Mouse (Mus musculus) liver, postnatal 0 days (tissue): ENCODE data around the gene B4galt3. TPM values are rescaled to one million over a fixed set of nuclear protein-coding genes. Genes with fewer than 3 reads are reported as not detected.

Experiments
- ATAC-seq: fragments of 200-750 bp; cut with Nextera tagmentation; 2 replicates; pipeline ENCODE4 v1.8.0; 2017; ENCODE audit warnings: mild to moderate bottlenecking, moderate library complexity
- DNase-seq: peaks from one replicate; pipeline ENCODE4 v3.0.0-alpha.2; 2016
- H3K27ac ChIP-seq: fragments of 300-500 bp; sonication (generic); 2 replicates; pipeline ENCODE4 v1.5.1; 2014; ENCODE audit warnings: antibody characterized with exemption, moderate library complexity, mild to moderate bottlenecking, low read depth
- H3K27me3 ChIP-seq: fragments of 300-500 bp; sonication (generic); 2 replicates; pipeline ENCODE4 v1.6.1; 2014; ENCODE audit warnings: low read length, control low read depth, mixed read lengths; ENCODE audit not compliant: insufficient read depth
- H3K36me3 ChIP-seq: fragments of 300-500 bp; sonication (generic); replicated peaks from 2 replicates; pipeline ENCODE4 v1.6.1; 2014; ENCODE audit warnings: mild to moderate bottlenecking, control low read depth, low read length, moderate library complexity, mixed read lengths; ENCODE audit not compliant: insufficient read depth
- H3K4me1 ChIP-seq: fragments of 300-500 bp; sonication (generic); 2 replicates; pipeline ENCODE4 v1.6.1; 2014; ENCODE audit warnings: antibody characterized with exemption, mild to moderate bottlenecking, control low read depth; ENCODE audit not compliant: insufficient read depth
- H3K4me2 ChIP-seq: fragments of 300-500 bp; sonication (generic); 2 replicates; pipeline ENCODE4 v1.6.1; 2014; ENCODE audit warnings: low read depth, mild to moderate bottlenecking, low read length, moderate library complexity, mixed read lengths
- H3K4me3 ChIP-seq: fragments of 300-500 bp; sonication (generic); 2 replicates; pipeline ENCODE4 v1.5.1; 2014; ENCODE audit warnings: low read depth, low read length
- H3K9ac ChIP-seq: fragments of 300-500 bp; sonication (generic); replicated peaks from 2 replicates; pipeline ENCODE4 v1.6.1; 2014; ENCODE audit warnings: mild to moderate bottlenecking, moderate library complexity
- H3K9me3 ChIP-seq: fragments of 300-500 bp; sonication (generic); 2 replicates; pipeline ENCODE4 v1.6.1; 2016; ENCODE audit warnings: mild to moderate bottlenecking, control low read depth, low read length, mixed read lengths
- CTCF ChIP-seq: sonication (generic); IDR thresholded peaks from 2 replicates; pipeline ENCODE4 v1.5.1; 2016; ENCODE audit warnings: antibody characterized with exemption, low read depth
- EP300 ChIP-seq: IDR thresholded peaks from 2 replicates; pipeline ENCODE4 v1.6.1; 2016; ENCODE audit warnings: antibody characterized with exemption, low read depth, mild to moderate bottlenecking
- WGBS: fragments of 180-500 bp; shearing (Covaris S2); extraction: QIAGEN DNeasy Blood & Tissue Kit; methylation state at CpG from one replicate; pipeline ENCODE4 v1.1.7; 2014; ENCODE audit not compliant: insufficient replicate concordance; 5-methylcytosine and 5-hydroxymethylcytosine counted together
- polyA plus RNA-seq: library from polyadenylated mRNA; unstranded; fragments of >200 nt; fragmentation: Nextera tagmentation; extraction: Ambion mirVana; gene quantifications from 2 replicates; pipeline ENCODE4 v1.2.1, GENCODE M21; 2015

B4galt3 gene
- polyA plus RNA-seq, 1 experiment from 2014 or later: 16.0 TPM

- Histone ChIP-seq H3K4me2 (no peak overlapping the region), H3K4me3 (no peak overlapping the region), H3K9me3 (no peaks in the 10 kb centered on the region), H3K36me3 (peaks cover 69% of the 10 kb centered on the region), H3K4me1 (peaks cover 14% of the 10 kb centered on the region), H3K9ac (no peak overlapping the region), H3K27ac (0 out of 2 replicates have a peak overlapping the region, but pooled peaks have one; percentile 11), H3K27me3 (no peaks in the 10 kb centered on the region)
- TF ChIP-seq EP300 (no peak), CTCF (no peak)
- DNase-seq: no peak
- no peak for ATAC-seq
- 88% methylated on average over 14 of the region's 14 CpGs for WGBS
Measured at GRCm38 (mm10) chr1:171276110-171276748, 6.1 kb downstream of the B4galt3 start.

GRCm38 (mm10) chr1:171277736-171278135 is 7.6 kb downstream of the B4galt3 start:
- no peak for ATAC-seq
- H3K36me3 ChIP-seq: peaks cover 71% of the 10 kb centered on the region

GRCm38 (mm10) chr1:171278436-171278835 is 8.3 kb downstream of the B4galt3 start:
- Histone ChIP-seq H3K4me3 (peak overlapping the region; percentile 59), H3K9me3 (no peaks in the 10 kb centered on the region), H3K4me2 (peak overlapping the region; percentile 81), H3K9ac (peak overlapping the region; percentile 26; the same call in 1 of the 2 replicates), H3K4me1 (peaks cover 12% of the 10 kb centered on the region), H3K36me3 (peaks cover 74% of the 10 kb centered on the region), H3K27me3 (no peaks in the 10 kb centered on the region), H3K27ac (no peak overlapping the region)
- TF ChIP-seq EP300: no peak
- no peak for TF ChIP-seq CTCF
- WGBS: 92% methylated on average over 8 of the region's 8 CpGs
- no peak for ATAC-seq
- peak; percentile 10 for DNase-seq

More at GRCm38 (mm10) chr1:171277736-171278135, 7.6 kb downstream of the B4galt3 start:
- Histone ChIP-seq H3K4me1 (peaks cover 12% of the 10 kb centered on the region), H3K9me3 (no peaks in the 10 kb centered on the region), H3K27me3 (no peaks in the 10 kb centered on the region), H3K4me2 (peak overlapping the region; percentile 81; the same call in 1 of the 2 replicates), H3K27ac (no peak overlapping the region), H3K9ac (no peak overlapping the region; the same call in 1 of the 2 replicates), H3K4me3 (no peak overlapping the region)
- 87% methylated on average over 10 of the region's 10 CpGs for WGBS
- DNase-seq: peak; percentile 11
- no peak for TF ChIP-seq CTCF
- TF ChIP-seq EP300: no peak

GRCm38 (mm10) chr1:171279012-171279705 is 9.0 kb downstream of the B4galt3 start:
- H3K27ac ChIP-seq: peak overlapping the region; percentile 97
- WGBS: 88% methylated on average over 14 of the region's 14 CpGs

GRCm38 (mm10) chr1:171279721-171280120 is 9.6 kb downstream of the B4galt3 start:
- Histone ChIP-seq H3K36me3 (peaks cover 68% of the 10 kb centered on the region), H3K4me2 (peak overlapping the region; percentile 81)

More at GRCm38 (mm10) chr1:171279012-171279705, 9.0 kb downstream of the B4galt3 start:
- Histone ChIP-seq H3K4me3 (peak overlapping the region; percentile 59), H3K4me1 (peaks cover 12% of the 10 kb centered on the region), H3K4me2 (peak overlapping the region; percentile 81), H3K9ac (peak overlapping the region; percentile 96), H3K36me3 (peaks cover 73% of the 10 kb centered on the region), H3K27me3 (no peaks in the 10 kb centered on the region), H3K9me3 (no peaks in the 10 kb centered on the region)
- DNase-seq (no peak), ATAC-seq (no peak)
- TF ChIP-seq CTCF: no peak
- no peak for TF ChIP-seq EP300

GRCm38 (mm10) chr1:171280250-171280915 is 10.3 kb downstream of the B4galt3 start:
- Histone ChIP-seq H3K4me3 (peak overlapping the region; percentile 59), H3K9ac (peak overlapping the region; percentile 96), H3K4me1 (peaks cover 12% of the 10 kb centered on the region), H3K27me3 (no peaks in the 10 kb centered on the region), H3K4me2 (peak overlapping the region; percentile 81), H3K36me3 (peaks cover 65% of the 10 kb centered on the region), H3K27ac (peak overlapping the region; percentile 97), H3K9me3 (no peaks in the 10 kb centered on the region)
- TF ChIP-seq EP300: no peak
- TF ChIP-seq CTCF: no peak
- ATAC-seq (peak; percentile 22), DNase-seq (no peak)
- 3% methylated on average over 25 of the region's 25 CpGs for WGBS

More at GRCm38 (mm10) chr1:171279721-171280120, 9.6 kb downstream of the B4galt3 start:
- Histone ChIP-seq H3K9ac (peak overlapping the region; percentile 96), H3K9me3 (no peaks in the 10 kb centered on the region), H3K4me3 (peak overlapping the region; percentile 59), H3K27ac (peak overlapping the region; percentile 97), H3K27me3 (no peaks in the 10 kb centered on the region), H3K4me1 (peaks cover 12% of the 10 kb centered on the region)
- 63% methylated on average over 5 of the region's 5 CpGs for WGBS
- TF ChIP-seq EP300 (no peak), CTCF (no peak)
- DNase-seq (no peak), ATAC-seq (no peak)
